Mouse (Mus musculus) forebrain, embryonic 16.5 days (tissue): ENCODE results near the gene Smarcc2. TPM values are rescaled to one million over a fixed set of nuclear protein-coding genes. Genes with fewer than 3 reads are reported as not detected.

ENCODE experiments used
- ATAC-seq: fragments of 200-750 bp; cut with Nextera tagmentation; 2 replicates; pipeline ENCODE4 v1.8.0; 2017; ENCODE audit warnings: mild to moderate bottlenecking, moderate library complexity
- H3K27ac ChIP-seq: fragments of 300-500 bp; sonication (generic); 2 replicates; pipeline ENCODE4 v1.5.1; 2014; ENCODE audit warnings: low read length, control low read depth
- H3K27me3 ChIP-seq: fragments of 300-500 bp; sonication (generic); replicated peaks from 2 replicates; pipeline ENCODE4 v1.6.1; 2014; ENCODE audit warnings: low read length; ENCODE audit not compliant: control insufficient read depth, insufficient read depth
- H3K36me3 ChIP-seq: fragments of 300-500 bp; sonication (generic); 2 replicates; pipeline ENCODE4 v1.6.1; 2014; ENCODE audit not compliant: control insufficient read depth, insufficient read depth
- H3K4me1 ChIP-seq: fragments of 300-500 bp; sonication (generic); replicated peaks from 2 replicates; pipeline ENCODE4 v1.6.1; 2014; ENCODE audit warnings: low read length; ENCODE audit not compliant: control insufficient read depth, insufficient read depth
- H3K4me2 ChIP-seq: fragments of 300-500 bp; sonication (generic); 2 replicates; pipeline ENCODE4 v1.6.1; 2014; ENCODE audit warnings: mild to moderate bottlenecking, low read length, control low read depth
- H3K4me3 ChIP-seq: fragments of 300-500 bp; sonication (generic); replicated peaks from 2 replicates; pipeline ENCODE4 v1.5.1; 2014; ENCODE audit warnings: mild to moderate bottlenecking, low read length, control low read depth
- H3K9ac ChIP-seq: fragments of 300-500 bp; sonication (generic); replicated peaks from 2 replicates; pipeline ENCODE4 v1.6.1; 2014; ENCODE audit warnings: low read depth, low read length, control low read depth
- H3K9me3 ChIP-seq: fragments of 300-500 bp; sonication (generic); 2 replicates; pipeline ENCODE4 v1.6.1; 2016; ENCODE audit warnings: low read length; ENCODE audit not compliant: control insufficient read depth
- WGBS: fragments of 180-500 bp; shearing (Covaris S2); extraction: QIAGEN DNeasy Blood & Tissue Kit; methylation state at CpG from one replicate; pipeline ENCODE4 v1.1.7; 2014; 5-methylcytosine and 5-hydroxymethylcytosine counted together
- polyA plus RNA-seq: library from polyadenylated mRNA; unstranded; fragments of >200 nt; fragmentation: Nextera tagmentation; extraction: Ambion mirVana; gene quantifications from 2 replicates; pipeline ENCODE4 v1.2.1, GENCODE M21; 2015

Gene Smarcc2
- polyA plus RNA-seq, 1 experiment from 2014 or later, result 215 TPM

DNA sequence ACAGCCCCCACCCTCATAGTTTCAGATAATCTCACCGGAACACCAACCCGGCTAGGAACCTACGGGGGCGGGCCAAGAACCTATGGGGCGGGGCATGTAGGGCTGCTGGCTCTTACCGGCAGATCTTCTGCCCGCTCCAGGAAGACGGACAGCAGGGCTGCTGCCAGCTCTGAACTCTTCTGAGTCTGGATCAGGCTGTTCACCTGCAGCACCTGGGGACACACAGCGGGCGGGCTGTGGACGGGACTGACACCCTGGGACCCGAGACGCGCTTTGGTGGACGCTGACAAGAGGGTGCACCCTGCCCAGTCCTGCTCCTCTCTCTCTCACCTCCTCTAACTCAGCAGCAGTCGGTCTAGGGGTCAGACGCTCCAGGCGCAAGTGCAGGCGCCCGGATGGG, 57.0 kb downstream of the Smarcc2 start:
- 11% methylated on average over 20 of the region's 20 CpGs for WGBS
- no peak overlapping the region for H3K27ac ChIP-seq
- no peaks in the 10 kb centered on the region for H3K36me3 ChIP-seq
- no peak overlapping the region for H3K4me3 ChIP-seq
- no peak overlapping the region for H3K4me2 ChIP-seq
- H3K27me3 ChIP-seq, result peaks cover 10% of the 10 kb centered on the region; the same call in 1 of the 2 replicates
- no peak overlapping the region for H3K9ac ChIP-seq
- ATAC-seq, result no peak
- H3K9me3 ChIP-seq, result no peaks in the 10 kb centered on the region
- no peaks in the 10 kb centered on the region for H3K4me1 ChIP-seq

DNA sequence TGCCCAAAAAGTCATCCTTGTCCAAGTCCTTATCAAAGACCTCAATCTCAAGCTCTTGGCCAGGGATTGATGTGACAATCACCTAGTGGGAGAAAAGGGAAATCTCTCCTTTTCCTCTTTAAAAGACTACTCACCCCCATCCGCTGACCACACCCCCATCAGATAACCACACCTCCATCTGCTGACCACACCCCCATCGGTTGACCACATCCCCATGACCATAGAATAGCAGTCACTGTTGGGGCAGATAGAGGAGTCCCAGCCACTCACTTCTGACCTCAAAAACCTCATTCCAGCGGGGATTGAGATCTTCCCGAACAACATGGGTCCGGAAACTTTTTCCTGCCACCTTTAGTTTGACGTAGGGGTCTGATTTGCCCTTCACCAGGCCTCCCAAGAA, 57.6 kb downstream of the Smarcc2 start:
- ATAC-seq, result no peak
- no peak overlapping the region for H3K4me3 ChIP-seq
- H3K27ac ChIP-seq, result no peak overlapping the region
- no peaks in the 10 kb centered on the region for H3K4me1 ChIP-seq
- peaks cover 10% of the 10 kb centered on the region; the same call in 1 of the 2 replicates for H3K27me3 ChIP-seq
- H3K4me2 ChIP-seq, result no peak overlapping the region
- WGBS, result 23% methylated on average over 6 of the region's 6 CpGs
- no peak overlapping the region for H3K9ac ChIP-seq
- H3K9me3 ChIP-seq, result no peaks in the 10 kb centered on the region
- H3K36me3 ChIP-seq, result no peaks in the 10 kb centered on the region

DNA sequence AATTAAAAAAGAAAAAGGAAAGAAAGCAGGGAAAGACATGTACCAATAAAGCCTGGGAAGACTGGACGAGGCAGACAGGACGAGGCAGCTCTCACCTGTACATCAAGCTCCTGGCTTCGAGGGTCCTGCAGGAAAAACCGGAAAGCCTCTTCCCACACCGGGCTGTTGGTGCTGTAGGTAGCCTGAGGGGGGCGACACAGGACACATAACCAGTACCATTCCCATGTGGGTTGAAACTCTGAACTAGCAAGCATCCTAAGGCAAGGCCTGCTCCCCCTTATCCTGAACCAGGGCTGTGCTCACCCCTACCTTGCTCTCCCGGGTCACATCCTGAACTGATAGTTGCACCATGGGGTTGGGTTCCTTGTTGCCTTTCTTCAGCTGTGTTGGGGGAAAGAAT, 59.8 kb downstream of the Smarcc2 start:
- 64% methylated on average over 7 of the region's 7 CpGs for WGBS
- H3K9ac ChIP-seq, result no peak overlapping the region
- H3K27ac ChIP-seq, result no peak overlapping the region
- no peaks in the 10 kb centered on the region for H3K36me3 ChIP-seq
- H3K4me3 ChIP-seq, result no peak overlapping the region
- no peaks in the 10 kb centered on the region for H3K4me1 ChIP-seq
- H3K27me3 ChIP-seq, result peaks cover 10% of the 10 kb centered on the region; the same call in 1 of the 2 replicates
- no peak for ATAC-seq
- no peak overlapping the region for H3K4me2 ChIP-seq
- no peaks in the 10 kb centered on the region for H3K9me3 ChIP-seq

- Histone ChIP-seq H3K9ac (no peak overlapping the region), H3K9me3 (no peaks in the 10 kb centered on the region), H3K4me2 (no peak overlapping the region), H3K27me3 (peaks cover 10% of the 10 kb centered on the region), H3K36me3 (no peaks in the 10 kb centered on the region), H3K4me3 (no peak overlapping the region), H3K4me1 (peaks cover 12% of the 10 kb centered on the region), H3K27ac (no peak overlapping the region)
- no peak for ATAC-seq
- 85% methylated on average over 16 of the region's 16 CpGs for WGBS
Observed at GRCm38 (mm10) chr10:128520591-128520990, 61.5 kb downstream of the Smarcc2 start.

GRCm38 (mm10) chr10:128522351-128522750, 63.3 kb downstream of the Smarcc2 start:
- 79% methylated on average over 6 of the region's 6 CpGs for WGBS
- ATAC-seq, result no peak

GRCm38 (mm10) chr10:128524111-128524731, 65.2 kb downstream of the Smarcc2 start:
- 13% methylated on average over 11 of the region's 11 CpGs for WGBS
- no peak for ATAC-seq
- peaks cover 4% of the 10 kb centered on the region; the same call in 1 of the 2 replicates for H3K27me3 ChIP-seq
- H3K9ac ChIP-seq, result no peak overlapping the region
- H3K36me3 ChIP-seq, result no peaks in the 10 kb centered on the region
- H3K9me3 ChIP-seq, result no peaks in the 10 kb centered on the region
- H3K4me2 ChIP-seq, result peak overlapping the region; percentile 100
- no peak overlapping the region for H3K27ac ChIP-seq
- peaks cover 19% of the 10 kb centered on the region for H3K4me1 ChIP-seq
- peak overlapping the region; percentile 77 for H3K4me3 ChIP-seq

More at GRCm38 (mm10) chr10:128522351-128522750, 63.3 kb downstream of the Smarcc2 start:
- H3K9me3 ChIP-seq, result no peaks in the 10 kb centered on the region
- no peak overlapping the region for H3K4me3 ChIP-seq
- H3K9ac ChIP-seq, result no peak overlapping the region
- H3K36me3 ChIP-seq, result no peaks in the 10 kb centered on the region
- H3K27ac ChIP-seq, result no peak overlapping the region
- H3K4me2 ChIP-seq, result no peak overlapping the region
- H3K27me3 ChIP-seq, result peaks cover 5% of the 10 kb centered on the region; the same call in 1 of the 2 replicates
- H3K4me1 ChIP-seq, result peaks cover 19% of the 10 kb centered on the region

DNA sequence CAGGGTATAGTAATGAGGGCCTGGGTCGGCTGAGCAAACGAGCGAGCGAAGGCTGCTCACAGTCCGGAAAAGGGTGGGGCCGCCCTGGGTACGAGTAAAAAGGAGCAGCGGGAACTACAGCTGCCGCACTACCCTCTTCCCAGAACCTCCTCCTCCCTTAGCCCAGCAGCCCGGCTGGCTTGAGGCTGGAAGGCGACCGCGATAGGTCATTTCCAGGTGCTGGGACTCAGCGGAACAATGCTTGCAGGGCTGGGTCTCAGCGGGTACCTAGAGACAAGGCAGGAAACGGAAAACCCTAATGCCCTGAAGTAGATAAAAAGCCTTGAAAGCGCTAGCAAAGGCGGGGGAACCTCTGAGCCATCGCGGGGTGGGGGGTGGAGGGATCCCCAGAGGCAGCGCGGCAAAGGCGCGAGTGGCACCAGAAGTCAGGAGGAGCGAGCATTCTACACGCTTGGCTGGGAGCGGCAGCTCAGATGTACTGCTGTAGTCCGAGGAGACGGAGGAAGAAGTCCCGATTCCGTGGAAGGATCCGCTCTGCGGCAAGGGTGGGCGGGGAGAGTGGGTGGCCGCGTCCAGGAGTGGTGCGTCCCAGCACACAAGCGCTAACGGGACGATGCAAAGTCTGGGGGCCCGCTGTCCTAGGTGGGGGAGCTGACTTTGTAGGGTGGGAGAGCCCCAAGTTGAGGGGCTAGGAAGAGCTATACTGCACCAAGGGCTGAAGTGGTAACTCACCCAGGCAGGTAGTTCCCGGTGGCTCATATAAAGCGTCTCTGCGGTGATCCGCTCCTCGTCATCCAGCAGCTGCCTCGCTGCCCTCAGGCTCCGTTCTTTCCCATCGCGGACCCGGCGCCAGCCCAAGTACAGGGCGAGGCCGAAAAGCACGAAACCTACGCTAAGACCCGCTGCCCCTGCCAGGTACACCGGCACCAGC, 65.9 kb downstream of the Smarcc2 start:
- H3K27me3 ChIP-seq, result peaks cover 4% of the 10 kb centered on the region; the same call in 1 of the 2 replicates

GRCm38 (mm10) chr10:128525671-128526308, 66.7 kb downstream of the Smarcc2 start, which contains the start of gene Esyt1:
Gene Esyt1, minus strand, starts transcription at chr10:128525871.
- ATAC-seq, result peak; percentile 97
- Histone ChIP-seq H3K4me3 (peak within 1 kb of the TSS; percentile 77), H3K4me1 (peaks cover 19% of the 10 kb centered on the region), H3K4me2 (peak within 1 kb of the TSS; percentile 100), H3K27ac (peak within 1 kb of the TSS; percentile 23; the same call in 1 of the 2 replicates), H3K9me3 (no peaks in the 10 kb centered on the region), H3K9ac (peak within 1 kb of the TSS; percentile 71), H3K27me3 (peaks cover 4% of the 10 kb centered on the region; the same call in 1 of the 2 replicates), H3K36me3 (no peaks in the 10 kb centered on the region)
- 0% methylated on average over 37 of the region's 37 CpGs for WGBS

More for the DNA sequence above, 65.9 kb downstream of the Smarcc2 start:
- Histone ChIP-seq H3K4me2 (peak overlapping the region; percentile 100), H3K9ac (peak overlapping the region; percentile 71), H3K4me1 (peaks cover 19% of the 10 kb centered on the region), H3K9me3 (no peaks in the 10 kb centered on the region), H3K4me3 (peak overlapping the region; percentile 77), H3K36me3 (no peaks in the 10 kb centered on the region), H3K27ac (peak overlapping the region; percentile 23; the same call in 1 of the 2 replicates)
- peak; percentile 34 for ATAC-seq
- under 1% methylated on average over 58 of the region's 58 CpGs for WGBS
